Mouse (Mus musculus): ENCODE results near the gene Cntf.
"Not testable (repeated sequence)": the region's sequence is repeated elsewhere in the genome, so short reads cannot be mapped to it uniquely, and the experiment has no call there.

The Cntf gene

GRCm38 (mm10) chr19:12762212-12763130, 3.0 kb downstream of the Cntf start:
- peak; percentile 32 for DNase-seq

- DNase-seq, result peak; percentile 57
Observed at GRCm38 (mm10) chr19:12759656-12760055, 5.8 kb downstream of the Cntf start.

GRCm38 (mm10) chr19:12758936-12759478, 6.4 kb downstream of the Cntf start:
- no peak for DNase-seq

- no peak for DNase-seq
Observed at GRCm38 (mm10) chr19:12756286-12756685, 9.1 kb downstream of the Cntf start.

GRCm38 (mm10) chr19:12731950-12732349, 33.5 kb downstream of the Cntf start:
- no peak for DNase-seq

- no peak for DNase-seq
Observed at GRCm38 (mm10) chr19:12731036-12731435, 34.4 kb downstream of the Cntf start.

GRCm38 (mm10) chr19:12725851-12726250, 39.6 kb downstream of the Cntf start:
- DNase-seq, result no peak

GRCm38 (mm10) chr19:12722308-12722707, 43.1 kb downstream of the Cntf start:
- DNase-seq, result peak; percentile 56

- peak; percentile 26 for DNase-seq
Observed at GRCm38 (mm10) chr19:12721596-12721995, 43.8 kb downstream of the Cntf start.

- not testable (repeated sequence) for DNase-seq
Observed at GRCm38 (mm10) chr19:12720919-12721318, 44.5 kb downstream of the Cntf start.

- DNase-seq, result no peak
Observed at GRCm38 (mm10) chr19:12720463-12720862, 45.0 kb downstream of the Cntf start.

- no peak for DNase-seq
Observed at GRCm38 (mm10) chr19:12719189-12719588, 46.2 kb downstream of the Cntf start.
